Mouse (Mus musculus) limb, embryonic 13.5 days (tissue): Measurements from ENCODE around the gene Sytl1. TPM values are rescaled to one million over a fixed set of nuclear protein-coding genes. Genes with fewer than 3 reads are reported as not detected.
A peak's percentile ranks its signal among the peaks of the same experiment; 100 is the strongest.

Experiments
- ATAC-seq: fragments of 200-750 bp; cut with Nextera tagmentation; 2 replicates; pipeline ENCODE4 v1.8.0; 2017; ENCODE audit warnings: low read depth, moderate number of reproducible peaks, moderate TSS enrichment; ENCODE audit not compliant: low FRiP score
- H3K27ac ChIP-seq: fragments of 300-500 bp; sonication (generic); 2 replicates; pipeline ENCODE4 v1.5.1; 2015; ENCODE audit warnings: inconsistent platforms, mild to moderate bottlenecking, moderate library complexity
- H3K27me3 ChIP-seq: fragments of 300-500 bp; sonication (generic); 2 replicates; pipeline ENCODE4 v1.6.1; 2015; ENCODE audit warnings: mild to moderate bottlenecking, inconsistent platforms
- H3K36me3 ChIP-seq: fragments of 300-500 bp; sonication (generic); 2 replicates; pipeline ENCODE4 v1.6.1; 2015; ENCODE audit warnings: inconsistent platforms, mild to moderate bottlenecking, moderate library complexity
- H3K4me1 ChIP-seq: fragments of 300-500 bp; sonication (generic); 2 replicates; pipeline ENCODE4 v1.6.1; 2015; ENCODE audit warnings: inconsistent platforms
- H3K4me2 ChIP-seq: fragments of 300-500 bp; sonication (generic); replicated peaks from 2 replicates; pipeline ENCODE4 v1.6.1; 2015; ENCODE audit warnings: inconsistent platforms, mild to moderate bottlenecking, moderate library complexity
- H3K4me3 ChIP-seq: fragments of 300-500 bp; sonication (generic); 2 replicates; pipeline ENCODE4 v1.5.1; 2015; ENCODE audit warnings: moderate library complexity, mild to moderate bottlenecking, inconsistent platforms
- H3K9ac ChIP-seq: fragments of 300-500 bp; sonication (generic); 2 replicates; pipeline ENCODE4 v1.6.1; 2015; ENCODE audit warnings: mild to moderate bottlenecking, inconsistent platforms
- H3K9me3 ChIP-seq: fragments of 300-500 bp; sonication (generic); 2 replicates; pipeline ENCODE4 v1.6.1; 2016; ENCODE audit warnings: inconsistent platforms
- WGBS: fragments of 180-500 bp; shearing (Covaris S2); methylation state at CpG from one replicate; pipeline ENCODE4 v1.1.7; 2015; 5-methylcytosine and 5-hydroxymethylcytosine counted together
- polyA plus RNA-seq: library from polyadenylated mRNA; unstranded; fragments of >200 nt; fragmentation: Nextera tagmentation; extraction: Ambion mirVana; gene quantifications from 2 replicates; pipeline ENCODE4 v1.2.1, GENCODE M21; 2015

Sytl1 gene
- polyA plus RNA-seq, 1 experiment from 2014 or later = 5.6 TPM

DNA sequence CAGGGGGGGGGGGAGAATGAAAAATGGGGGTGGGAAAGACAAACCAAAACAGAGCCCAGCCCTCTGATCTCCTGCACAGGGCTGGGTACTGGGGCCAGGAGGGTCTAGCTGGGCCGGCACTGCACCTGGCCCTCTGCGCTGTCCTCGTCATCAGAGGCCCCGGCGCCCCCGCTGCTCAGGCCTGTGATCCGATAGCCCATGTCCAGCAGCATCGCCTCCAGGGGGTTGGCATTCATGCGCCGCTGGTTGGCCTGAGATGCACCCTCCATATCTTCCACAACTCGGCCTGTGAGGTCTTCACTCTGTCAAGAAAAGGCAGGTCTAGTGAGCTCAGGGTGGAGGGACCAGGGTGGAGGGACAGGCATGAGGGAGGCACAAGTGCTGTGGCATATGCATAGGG is 31.2 kb upstream of the Sytl1 start:
- no peak overlapping the region for H3K4me3 ChIP-seq
- peaks cover 40% of the 10 kb centered on the region for H3K4me1 ChIP-seq
- 41% methylated on average over 11 of the region's 11 CpGs for WGBS
- no peaks in the 10 kb centered on the region for H3K9me3 ChIP-seq
- no peak overlapping the region for H3K27ac ChIP-seq
- peaks cover 55% of the 10 kb centered on the region for H3K36me3 ChIP-seq
- peak overlapping the region; percentile 13; the same call in 1 of the 2 replicates for H3K9ac ChIP-seq
- ATAC-seq = no peak
- H3K4me2 ChIP-seq = no peak overlapping the region
- H3K27me3 ChIP-seq = no peaks in the 10 kb centered on the region

DNA sequence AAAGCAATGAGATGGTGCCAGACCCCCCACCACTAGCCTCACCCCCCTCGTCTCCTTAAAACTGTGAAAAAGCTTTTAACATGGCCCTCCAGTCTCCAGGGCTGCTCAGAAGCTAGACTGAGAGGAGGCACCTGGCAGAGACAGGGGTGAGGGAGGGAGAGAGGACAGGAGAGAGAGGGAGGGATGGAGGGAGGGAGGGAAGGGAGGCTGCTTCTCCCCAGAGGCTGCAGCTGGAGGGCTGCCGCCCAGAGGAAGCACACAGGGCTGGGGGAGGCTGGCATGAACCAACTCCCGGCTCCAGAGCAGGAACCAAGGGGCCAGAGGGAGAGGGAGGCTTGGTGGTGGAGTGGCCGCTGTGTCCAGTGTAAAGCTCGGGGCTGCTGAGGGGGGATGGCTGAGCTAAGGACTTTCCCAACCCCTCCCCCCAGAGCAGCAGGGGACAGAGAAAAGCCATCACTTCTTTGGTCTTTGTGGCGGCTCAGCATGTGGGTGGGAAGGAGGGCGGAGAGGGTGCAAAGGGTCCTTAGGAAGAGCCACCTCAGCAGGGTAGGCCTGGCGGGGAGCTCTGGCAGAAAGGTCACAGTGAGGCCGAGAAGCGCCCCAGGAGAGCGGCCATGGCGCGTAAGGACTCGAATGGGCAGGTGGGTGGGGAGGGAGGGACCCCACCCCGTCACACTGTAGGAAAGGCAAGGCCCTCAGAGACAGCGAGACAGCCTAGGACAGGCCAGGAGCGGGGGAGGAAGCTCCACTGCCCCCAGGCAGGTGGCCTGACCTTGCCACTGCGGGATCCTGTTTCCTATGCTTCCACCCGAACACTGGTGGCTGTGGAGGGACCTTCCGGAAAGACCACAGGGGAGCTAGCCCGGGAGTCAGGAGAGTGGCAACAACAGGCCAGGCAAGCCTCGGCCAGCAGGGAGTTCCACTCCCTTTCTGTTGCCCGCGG is 30.3 kb upstream of the Sytl1 start:
- Histone ChIP-seq H3K4me3 (no peak overlapping the region), H3K4me2 (no peak overlapping the region), H3K27me3 (no peaks in the 10 kb centered on the region), H3K9ac (peak overlapping the region; percentile 50), H3K27ac (peak overlapping the region; percentile 39; the same call in 1 of the 2 replicates), H3K9me3 (no peaks in the 10 kb centered on the region), H3K4me1 (peaks cover 33% of the 10 kb centered on the region), H3K36me3 (peaks cover 48% of the 10 kb centered on the region)
- peak; percentile 59 for ATAC-seq
- 24% methylated on average over 24 of the region's 24 CpGs for WGBS

DNA sequence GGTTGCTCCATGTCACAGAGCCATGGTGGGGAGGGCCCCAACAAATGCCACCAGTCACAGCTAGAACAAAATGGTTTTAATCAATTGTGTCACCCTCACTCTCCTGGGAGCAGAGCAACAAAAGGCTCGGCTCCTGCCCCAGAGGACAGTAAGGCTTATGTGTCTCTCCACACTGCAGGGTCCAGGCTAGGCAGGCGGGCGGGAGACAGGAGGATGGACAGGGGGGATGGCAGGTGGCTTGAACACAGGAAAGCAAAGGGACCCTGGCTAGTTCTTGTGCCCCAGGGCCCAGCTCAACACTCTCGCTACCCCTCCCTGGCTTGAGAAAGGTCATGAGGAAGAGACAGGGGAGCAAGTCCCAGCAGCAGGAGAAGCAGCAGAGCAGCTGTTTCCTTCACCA is 29.5 kb upstream of the Sytl1 start:
- H3K4me2 ChIP-seq = no peak overlapping the region
- H3K9ac ChIP-seq = peak overlapping the region; percentile 50
- H3K4me1 ChIP-seq = peaks cover 25% of the 10 kb centered on the region
- ATAC-seq = no peak
- H3K27me3 ChIP-seq = no peaks in the 10 kb centered on the region
- no peaks in the 10 kb centered on the region for H3K9me3 ChIP-seq
- H3K4me3 ChIP-seq = no peak overlapping the region
- H3K36me3 ChIP-seq = peaks cover 48% of the 10 kb centered on the region
- WGBS = 70% methylated on average over 4 of the region's 4 CpGs
- peak overlapping the region; percentile 33; the same call in 1 of the 2 replicates for H3K27ac ChIP-seq

DNA sequence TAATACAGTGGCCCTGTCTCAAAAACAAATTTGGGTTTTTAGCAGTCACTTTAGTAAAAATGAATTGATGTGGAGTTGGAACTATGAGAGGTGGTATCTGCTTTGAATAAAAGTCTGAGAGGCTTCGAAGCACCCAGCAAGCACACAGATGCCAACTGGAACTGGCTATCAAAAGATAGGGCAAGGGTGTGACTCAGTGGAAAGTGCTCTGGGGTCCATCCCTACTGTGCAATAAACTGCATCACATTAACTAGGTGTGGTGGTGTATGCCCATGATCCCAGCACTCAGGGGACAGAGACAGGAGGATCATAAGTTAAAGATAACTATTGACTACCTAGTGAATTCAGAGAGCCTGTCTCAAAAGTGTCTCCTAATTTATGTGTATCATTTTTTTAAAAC is 28.3 kb upstream of the Sytl1 start:
- H3K36me3 ChIP-seq = peaks cover 37% of the 10 kb centered on the region
- no peak overlapping the region for H3K27ac ChIP-seq
- no peak overlapping the region for H3K4me3 ChIP-seq
- no peak overlapping the region for H3K4me2 ChIP-seq
- no peak overlapping the region for H3K9ac ChIP-seq
- no peak for ATAC-seq
- H3K4me1 ChIP-seq = peaks cover 22% of the 10 kb centered on the region
- no peaks in the 10 kb centered on the region for H3K27me3 ChIP-seq
- 98% methylated on average over 1 of the region's 1 CpGs for WGBS
- H3K9me3 ChIP-seq = no peaks in the 10 kb centered on the region

DNA sequence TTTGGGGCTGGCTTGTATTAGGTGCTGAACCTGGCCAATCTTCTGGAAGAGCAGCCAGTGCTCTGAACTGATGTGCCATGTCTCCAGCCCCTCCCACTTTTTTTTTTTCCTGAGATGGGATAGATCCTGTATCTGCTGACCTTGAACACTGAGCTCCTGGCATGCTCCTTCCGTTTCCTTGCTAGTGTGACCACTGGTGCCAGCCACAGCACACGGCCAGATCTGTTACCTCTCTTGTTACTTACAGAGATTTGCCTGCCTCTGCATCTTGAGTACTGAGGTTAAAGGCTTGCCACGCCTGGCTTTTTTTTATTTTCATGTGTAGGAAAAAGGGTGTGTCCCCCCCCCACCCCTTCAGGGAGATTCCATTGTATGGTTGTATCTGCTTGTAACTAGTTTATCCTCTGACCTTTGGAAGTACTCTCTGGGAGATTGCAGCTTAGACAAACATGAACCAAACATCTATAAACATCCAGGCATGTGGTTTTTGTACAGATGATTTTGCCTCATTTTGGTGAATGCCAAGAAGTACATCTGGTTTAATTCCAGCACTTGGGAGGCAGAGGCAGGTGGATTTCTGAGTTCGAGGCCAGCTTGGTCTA is 23.7 kb upstream of the Sytl1 start:
- Histone ChIP-seq H3K4me3 (no peak overlapping the region), H3K4me2 (no peak overlapping the region), H3K9me3 (no peaks in the 10 kb centered on the region), H3K9ac (no peak overlapping the region), H3K36me3 (no peaks in the 10 kb centered on the region), H3K27ac (no peak overlapping the region), H3K27me3 (no peaks in the 10 kb centered on the region), H3K4me1 (peaks cover 19% of the 10 kb centered on the region)
- 84% methylated on average over 4 of the region's 4 CpGs for WGBS
- ATAC-seq = no peak

DNA sequence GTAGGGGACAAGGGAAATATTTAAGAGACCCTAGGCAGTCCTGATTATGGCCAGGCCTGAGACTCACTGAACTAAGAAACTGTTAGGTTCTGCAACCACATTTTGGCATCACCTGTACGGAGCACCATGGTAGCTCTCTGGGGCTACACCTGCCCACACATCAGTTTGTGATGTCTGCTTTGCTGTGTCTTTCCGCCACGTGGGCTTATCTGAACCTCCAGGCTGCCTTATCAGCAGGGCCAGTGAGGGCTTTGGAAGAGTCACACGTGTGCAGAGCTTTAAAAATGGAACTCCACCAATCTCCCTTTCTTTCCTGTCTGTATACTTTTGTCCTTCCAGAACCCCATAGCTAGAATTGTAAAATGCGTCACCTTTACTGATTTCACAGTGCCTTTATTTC is 23.0 kb upstream of the Sytl1 start:
- H3K4me3 ChIP-seq = no peak overlapping the region
- no peaks in the 10 kb centered on the region for H3K36me3 ChIP-seq
- no peaks in the 10 kb centered on the region for H3K27me3 ChIP-seq
- H3K4me1 ChIP-seq = peaks cover 26% of the 10 kb centered on the region
- no peak overlapping the region for H3K9ac ChIP-seq
- no peaks in the 10 kb centered on the region for H3K9me3 ChIP-seq
- no peak overlapping the region for H3K4me2 ChIP-seq
- no peak for ATAC-seq
- H3K27ac ChIP-seq = no peak overlapping the region
- 77% methylated on average over 5 of the region's 5 CpGs for WGBS

DNA sequence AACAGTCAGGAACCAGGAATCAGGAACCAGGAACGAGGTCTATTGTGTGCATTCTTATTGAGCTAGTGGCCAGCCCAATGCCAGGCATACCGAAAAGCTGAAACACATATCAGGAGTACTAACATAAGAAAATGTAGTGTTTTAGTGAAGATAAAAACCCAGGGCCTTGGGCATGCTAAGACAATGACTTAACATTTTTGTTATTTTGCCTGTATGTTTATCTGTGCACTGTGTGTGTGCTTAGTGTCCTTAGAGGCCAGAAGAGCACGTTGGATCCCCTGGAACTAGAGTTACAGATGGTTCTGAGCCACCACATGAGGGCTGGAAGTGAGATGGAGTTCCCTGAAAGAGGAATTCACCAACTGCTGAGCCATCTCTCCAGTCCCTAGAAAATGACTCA is 22.4 kb upstream of the Sytl1 start:
- H3K4me3 ChIP-seq = no peak overlapping the region
- H3K27ac ChIP-seq = no peak overlapping the region
- H3K4me1 ChIP-seq = peaks cover 27% of the 10 kb centered on the region
- no peaks in the 10 kb centered on the region for H3K36me3 ChIP-seq
- H3K9me3 ChIP-seq = no peaks in the 10 kb centered on the region
- no peaks in the 10 kb centered on the region for H3K27me3 ChIP-seq
- no peak overlapping the region for H3K9ac ChIP-seq
- WGBS = 84% methylated on average over 3 of the region's 3 CpGs
- ATAC-seq = no peak
- H3K4me2 ChIP-seq = no peak overlapping the region

DNA sequence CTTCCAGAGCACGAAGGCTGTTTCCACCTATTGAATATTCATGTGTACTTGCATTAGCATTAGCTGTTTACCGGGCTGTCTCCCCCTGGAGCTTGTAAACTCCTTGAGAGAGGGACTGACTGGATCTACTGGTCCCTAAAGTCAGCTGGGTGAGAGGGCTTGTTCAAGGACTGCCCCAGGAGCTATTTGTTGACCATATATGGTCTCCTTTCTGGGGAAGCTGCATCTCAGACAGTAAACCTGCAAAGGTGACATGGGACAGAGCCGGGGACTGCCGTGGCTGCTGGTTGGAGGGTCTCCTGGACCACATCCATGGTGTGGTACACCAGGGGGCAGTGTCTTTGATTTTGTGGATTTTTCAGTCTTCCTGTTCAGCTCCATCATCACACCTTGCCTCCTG is 19.7 kb upstream of the Sytl1 start:
- Histone ChIP-seq H3K9me3 (no peaks in the 10 kb centered on the region), H3K4me1 (peaks cover 36% of the 10 kb centered on the region), H3K4me3 (no peak overlapping the region), H3K27ac (peak overlapping the region; percentile 90), H3K9ac (no peak overlapping the region; the same call in 1 of the 2 replicates), H3K36me3 (no peaks in the 10 kb centered on the region), H3K27me3 (no peaks in the 10 kb centered on the region), H3K4me2 (peak overlapping the region; percentile 48)
- 8% methylated on average over 4 of the region's 4 CpGs for WGBS
- ATAC-seq = no peak

DNA sequence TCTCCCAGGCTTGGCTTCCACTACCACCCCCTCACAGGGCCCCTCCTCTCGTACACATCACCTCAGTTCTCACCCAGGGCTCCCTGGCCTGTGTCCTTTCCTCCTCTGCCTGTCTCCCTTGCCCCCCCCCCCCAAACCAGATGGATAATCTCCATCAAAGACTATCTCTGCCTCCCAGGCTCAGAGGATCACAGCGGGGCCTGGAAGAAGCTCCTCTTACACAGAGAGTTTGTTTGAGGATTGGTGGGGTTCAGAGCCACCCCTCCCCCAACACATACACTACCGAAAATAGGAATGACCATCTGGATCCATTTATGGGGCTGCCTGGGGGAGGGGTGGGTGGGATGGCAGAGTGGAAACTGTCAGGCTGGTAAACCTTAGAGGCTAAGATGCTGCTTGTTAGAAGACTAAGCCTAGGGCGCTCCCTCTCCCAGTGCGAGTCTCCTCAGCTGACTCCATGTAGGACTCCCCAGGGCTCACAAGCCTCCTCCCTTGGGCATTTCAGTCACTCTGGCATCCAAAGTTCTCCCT is 19.1 kb upstream of the Sytl1 start:
- Histone ChIP-seq H3K27me3 (no peaks in the 10 kb centered on the region), H3K4me1 (peaks cover 36% of the 10 kb centered on the region), H3K9ac (peak overlapping the region; percentile 2; the same call in 1 of the 2 replicates), H3K27ac (peak overlapping the region; percentile 90), H3K4me3 (no peak overlapping the region), H3K36me3 (no peaks in the 10 kb centered on the region), H3K9me3 (no peaks in the 10 kb centered on the region), H3K4me2 (peak overlapping the region; percentile 48)
- ATAC-seq = peak; percentile 44
- WGBS = 2% methylated on average over 5 of the region's 5 CpGs

DNA sequence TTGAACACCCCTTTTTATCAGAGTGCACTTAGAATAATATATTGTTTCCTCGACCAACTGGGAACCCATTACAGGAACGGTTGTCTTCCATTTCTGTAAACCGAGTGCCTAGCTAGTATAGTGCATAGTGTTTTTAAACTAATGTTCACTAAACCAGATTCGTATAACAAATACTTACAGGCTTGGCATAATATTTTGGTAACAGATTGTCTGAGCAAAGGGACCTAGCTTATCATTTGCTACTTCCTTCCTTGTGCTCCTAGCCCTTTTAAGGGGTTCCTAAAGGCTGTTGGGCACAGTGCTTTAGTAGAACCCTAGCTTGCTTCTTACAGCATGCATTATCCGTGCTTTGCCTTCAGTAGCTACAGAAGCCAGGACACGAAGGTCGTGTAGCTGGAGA is 18.6 kb upstream of the Sytl1 start:
- peak overlapping the region; percentile 90 for H3K27ac ChIP-seq
- no peak overlapping the region for H3K4me3 ChIP-seq
- 27% methylated on average over 7 of the region's 7 CpGs for WGBS
- no peak for ATAC-seq
- no peaks in the 10 kb centered on the region for H3K9me3 ChIP-seq
- no peaks in the 10 kb centered on the region for H3K27me3 ChIP-seq
- no peaks in the 10 kb centered on the region for H3K36me3 ChIP-seq
- H3K4me1 ChIP-seq = peaks cover 41% of the 10 kb centered on the region
- H3K4me2 ChIP-seq = peak overlapping the region; percentile 48
- H3K9ac ChIP-seq = 0 out of 2 replicates have a peak overlapping the region, but pooled peaks have one; percentile 2

DNA sequence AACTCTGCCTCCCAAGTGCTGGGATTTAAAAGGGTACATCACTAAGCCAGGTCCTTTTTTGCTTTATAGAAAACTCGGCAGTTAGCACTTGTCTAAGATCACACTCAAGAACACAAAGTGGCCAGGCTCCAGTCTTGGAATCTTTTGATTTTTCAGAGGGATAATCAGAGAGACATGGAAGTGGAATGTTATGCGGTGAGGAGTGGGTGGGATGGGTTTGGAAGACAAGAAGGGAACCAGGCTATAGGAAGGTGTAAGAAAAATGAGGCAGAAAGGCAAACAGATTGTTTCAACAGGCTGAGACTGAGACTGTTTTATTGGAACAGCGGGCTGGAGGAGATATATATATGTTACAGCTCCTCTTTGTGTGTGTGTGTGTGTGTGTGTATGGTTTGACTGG is 15.6 kb upstream of the Sytl1 start:
- no peaks in the 10 kb centered on the region for H3K9me3 ChIP-seq
- H3K4me1 ChIP-seq = peaks cover 51% of the 10 kb centered on the region
- no peaks in the 10 kb centered on the region for H3K27me3 ChIP-seq
- peak overlapping the region; percentile 82 for H3K4me2 ChIP-seq
- H3K4me3 ChIP-seq = peak overlapping the region; percentile 87; the same call in 1 of the 2 replicates
- peaks cover 22% of the 10 kb centered on the region; the same call in 1 of the 2 replicates for H3K36me3 ChIP-seq
- ATAC-seq = no peak
- peak overlapping the region; percentile 92 for H3K27ac ChIP-seq
- WGBS = 80% methylated on average over 3 of the region's 3 CpGs
- H3K9ac ChIP-seq = peak overlapping the region; percentile 91; the same call in 1 of the 2 replicates

DNA sequence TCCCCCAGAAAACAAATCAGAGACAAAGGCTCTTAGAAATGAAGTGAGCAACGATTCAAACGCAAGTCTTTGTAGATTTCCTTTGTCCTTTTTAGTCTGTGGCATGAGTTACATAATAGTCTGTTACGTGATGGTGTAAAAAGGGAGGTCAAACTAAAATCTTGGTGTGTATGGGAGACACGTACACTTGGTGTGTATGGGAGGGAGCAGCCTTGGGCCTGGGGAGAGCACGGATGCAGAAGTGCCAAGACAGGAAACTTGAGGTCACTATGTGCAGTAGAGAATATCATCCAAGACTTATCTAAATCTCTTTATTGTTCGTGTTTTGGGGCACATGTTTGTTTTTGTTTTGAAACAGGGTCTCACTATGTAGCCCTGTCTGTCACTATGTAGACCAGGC is 15.2 kb upstream of the Sytl1 start:
- no peak for ATAC-seq
- Histone ChIP-seq H3K4me3 (peak overlapping the region; percentile 87), H3K9me3 (no peaks in the 10 kb centered on the region), H3K4me2 (peak overlapping the region; percentile 82), H3K9ac (peak overlapping the region; percentile 91), H3K4me1 (peaks cover 47% of the 10 kb centered on the region), H3K27me3 (no peaks in the 10 kb centered on the region), H3K27ac (peak overlapping the region; percentile 92), H3K36me3 (peaks cover 25% of the 10 kb centered on the region; the same call in 1 of the 2 replicates)
- WGBS = 29% methylated on average over 6 of the region's 6 CpGs
